Mouse (Mus musculus) B cell, adult 67 days (primary cell): ENCODE data around the gene Plekhg5. TPM values are rescaled to one million over a fixed set of nuclear protein-coding genes. Genes with fewer than 3 reads are reported as not detected.

Source experiments
- total RNA-seq, 2 experiments: library from RNA; stranded (reverse); gene quantifications; 4 replicates each; pipeline ENCODE4 v1.2.4; 2023

Plekhg5 gene
- total RNA-seq, result 1 to 10 TPM; 2.6 to 5.9 TPM

DNA sequence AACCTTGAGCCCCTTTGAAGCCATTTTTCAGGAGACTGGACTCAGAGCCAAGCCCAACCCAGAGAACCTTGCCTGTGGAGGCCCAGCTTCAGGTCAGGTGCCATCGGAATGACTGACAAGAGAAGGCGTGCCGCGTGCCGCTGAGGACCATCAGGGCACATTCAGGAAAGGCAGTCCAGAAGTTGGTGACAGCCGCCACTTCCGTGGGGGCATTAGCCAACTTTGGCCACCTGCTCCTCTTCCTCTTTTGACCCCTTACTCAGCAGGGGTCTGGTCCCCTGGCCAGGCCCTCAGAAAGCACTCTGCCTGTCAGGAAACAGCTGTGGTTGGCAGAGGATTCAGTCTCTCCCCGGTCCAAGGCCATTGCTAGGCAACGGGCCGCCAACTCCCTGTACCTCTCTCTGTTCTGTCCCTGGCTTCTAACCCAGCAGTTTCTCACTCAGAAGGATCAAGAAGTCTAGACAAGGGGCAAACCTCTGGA, at the start of gene Plekhg5:
Gene Plekhg5, plus strand, starts transcription at position 378 of the 481 bp plus-strand sequence.

DNA sequence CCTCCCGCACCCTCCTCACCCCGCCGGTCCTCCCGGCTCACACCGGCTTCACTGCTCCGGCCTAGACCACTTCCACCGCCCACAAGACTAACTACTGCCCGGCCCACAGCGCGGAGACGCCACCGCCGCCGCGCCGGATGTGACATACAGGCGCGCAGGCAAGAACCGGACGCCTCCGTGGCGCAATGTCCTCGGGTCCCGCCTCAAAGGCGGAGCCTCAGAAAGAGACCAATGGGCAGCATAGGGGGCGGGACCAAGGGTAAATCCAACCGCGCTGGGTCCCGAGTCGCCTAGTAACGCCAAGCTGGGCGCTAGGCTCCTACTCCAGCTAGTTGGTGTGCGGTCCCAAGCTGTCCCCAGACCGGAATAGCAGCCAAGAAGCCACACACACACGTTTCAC, 44.8 kb upstream of the Plekhg5 start, which contains the start of gene Zbtb48:
Gene Zbtb48, minus strand, starts transcription at position 148 of the 400 bp plus-strand sequence.

DNA sequence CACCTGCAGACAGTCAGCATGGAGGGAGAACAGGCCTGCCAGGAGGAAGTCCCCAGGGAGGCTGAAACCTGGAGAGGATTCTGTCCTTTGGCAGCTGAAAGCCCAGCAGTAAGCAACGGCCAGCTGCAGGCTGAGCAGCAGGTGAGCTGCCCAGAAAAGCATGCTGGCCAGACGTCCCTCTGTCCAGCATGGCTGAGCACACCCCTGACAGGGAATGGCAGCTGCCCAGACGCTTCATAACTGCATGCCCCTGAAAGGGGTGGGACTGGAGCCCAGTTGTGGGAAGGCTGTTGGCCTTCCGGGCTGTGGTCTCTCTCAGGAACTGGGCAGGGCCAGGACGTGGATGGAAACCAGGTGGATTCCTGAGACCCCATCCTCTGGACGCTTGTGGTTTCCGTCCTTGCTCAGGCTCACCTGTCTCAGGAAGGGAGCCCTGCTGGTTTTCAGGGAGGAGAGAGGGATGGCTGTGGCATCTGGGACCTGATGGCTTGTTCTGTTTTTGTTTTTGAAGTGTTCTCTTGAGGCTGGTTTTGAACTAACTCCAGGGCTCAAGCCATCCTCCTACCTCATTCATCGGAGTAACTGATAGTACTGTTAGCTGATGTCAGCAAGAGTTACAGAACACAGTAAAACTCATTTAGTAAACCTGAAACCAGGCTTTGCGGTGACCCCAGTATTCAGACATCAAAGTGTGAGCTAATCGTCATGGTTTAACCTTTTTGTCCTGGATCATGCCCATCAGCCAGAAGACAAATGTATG, 33.9 kb upstream of the Plekhg5 start, which contains the start of gene Tas1r1:
Gene Tas1r1, minus strand, starts transcription at position 344 of the 760 bp plus-strand sequence.

DNA sequence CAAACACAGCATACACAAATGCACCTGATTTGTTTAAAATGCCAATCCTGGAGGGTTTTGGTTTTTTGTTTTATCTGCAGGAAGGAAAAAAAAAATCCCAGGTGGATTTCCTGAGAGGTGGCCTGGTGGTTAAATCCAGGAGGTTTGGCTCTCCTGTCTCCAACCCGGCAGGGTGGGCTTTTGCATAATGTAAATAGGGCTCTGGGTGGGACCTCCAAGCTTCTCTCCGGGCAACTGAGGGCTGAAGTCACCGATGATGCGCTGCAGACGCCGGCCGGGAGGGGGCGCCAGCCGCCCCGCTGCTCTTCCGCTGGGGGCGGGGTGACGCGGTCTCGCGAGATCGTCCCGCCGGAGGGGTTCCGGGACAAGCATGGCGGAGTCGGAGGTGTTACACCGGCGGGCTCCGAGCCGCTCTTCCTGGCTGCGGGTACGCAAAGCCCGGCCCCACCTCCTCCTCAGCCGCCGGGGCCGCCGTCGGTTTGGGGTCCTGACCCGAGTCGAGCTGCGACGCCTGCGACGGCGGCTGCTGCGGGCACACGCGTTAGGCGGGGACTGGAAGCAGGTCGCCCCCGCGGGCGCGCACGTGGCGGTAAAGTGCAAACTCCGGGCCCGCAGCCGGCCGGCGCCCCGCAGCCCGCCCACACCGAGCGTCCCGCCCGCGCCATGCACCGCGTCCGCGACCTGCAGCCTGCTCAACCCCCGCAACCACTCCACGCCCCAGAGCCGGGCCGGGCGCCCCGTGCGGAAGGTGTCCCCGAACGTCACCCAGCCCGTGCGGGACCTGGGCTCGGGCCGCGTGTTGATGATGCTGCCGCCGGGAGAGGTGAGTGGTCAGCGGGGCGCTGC, 33.1 kb upstream of the Plekhg5 start, which contains the start of gene Nol9:
Gene Nol9, plus strand, starts transcription at position 337 of the 846 bp plus-strand sequence.

DNA sequence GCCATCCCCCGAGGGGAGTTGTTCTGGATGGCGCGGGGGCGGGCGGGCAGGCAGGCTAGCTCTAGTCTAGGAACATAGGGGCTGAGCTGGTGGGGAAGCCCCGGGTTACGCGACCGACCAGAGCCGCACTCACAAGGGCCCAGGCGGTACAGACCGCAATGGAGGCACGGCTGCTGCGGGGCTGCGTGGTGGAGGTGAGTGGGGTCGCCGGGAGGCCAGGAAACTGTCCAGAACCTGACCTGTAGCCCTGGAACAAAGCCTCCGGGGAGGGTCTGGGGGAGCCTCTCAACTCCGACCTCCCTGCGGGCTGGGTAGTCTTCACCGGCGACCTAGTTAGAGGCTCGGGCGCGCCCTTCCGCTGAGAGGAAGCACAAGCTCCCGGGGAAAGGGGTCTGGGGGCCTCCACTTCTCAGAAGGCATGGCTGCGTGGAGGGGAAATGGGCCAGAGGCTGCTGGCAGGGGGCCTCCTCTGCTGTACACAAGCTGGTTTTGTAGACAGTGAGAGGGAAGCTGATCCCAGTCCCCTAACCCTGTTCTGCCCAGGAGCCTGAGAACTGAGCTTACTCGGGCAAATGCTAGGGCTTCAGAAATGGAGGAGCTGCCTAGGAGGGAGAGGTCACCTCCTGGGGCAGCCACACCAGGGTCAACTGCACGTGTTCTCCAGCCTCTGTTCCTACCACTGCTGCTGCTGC, 43.8 kb downstream of the Plekhg5 start, which contains the start of gene Tnfrsf25:
Gene Tnfrsf25, plus strand, starts transcription at position 14 of the 692 bp plus-strand sequence.

DNA sequence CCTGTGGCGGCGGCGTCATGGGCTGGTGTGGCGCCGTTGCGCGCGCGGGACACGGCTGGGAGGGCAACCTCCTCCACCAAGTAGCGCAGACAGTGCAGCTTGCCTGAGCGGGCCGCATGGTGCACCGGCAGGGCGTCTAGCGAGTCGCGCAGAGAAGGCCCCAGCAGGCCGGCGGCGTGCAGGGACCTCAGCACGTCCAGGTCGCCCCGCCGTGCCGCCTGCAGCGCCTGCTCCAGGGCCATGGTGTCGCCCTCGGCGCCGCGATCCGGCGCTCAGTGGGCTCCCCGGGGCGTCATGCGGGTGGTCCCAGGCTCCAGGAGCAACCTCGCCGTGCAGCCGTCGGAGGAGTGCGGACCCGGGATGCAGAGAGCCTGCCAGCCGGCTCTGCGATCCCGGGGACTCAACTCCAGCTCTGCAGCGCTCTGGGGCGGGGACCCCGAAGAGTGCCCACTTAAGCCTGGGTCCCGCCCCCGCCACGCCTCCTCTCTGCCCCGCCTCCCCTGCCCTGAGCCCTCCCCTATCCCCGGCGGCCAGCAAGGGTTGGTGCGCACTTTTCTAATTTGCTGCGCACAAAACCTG, 79.8 kb downstream of the Plekhg5 start, which contains the start of gene Espn:
Gene Espn, minus strand, starts transcription at position 406 of the 579 bp plus-strand sequence.

DNA sequence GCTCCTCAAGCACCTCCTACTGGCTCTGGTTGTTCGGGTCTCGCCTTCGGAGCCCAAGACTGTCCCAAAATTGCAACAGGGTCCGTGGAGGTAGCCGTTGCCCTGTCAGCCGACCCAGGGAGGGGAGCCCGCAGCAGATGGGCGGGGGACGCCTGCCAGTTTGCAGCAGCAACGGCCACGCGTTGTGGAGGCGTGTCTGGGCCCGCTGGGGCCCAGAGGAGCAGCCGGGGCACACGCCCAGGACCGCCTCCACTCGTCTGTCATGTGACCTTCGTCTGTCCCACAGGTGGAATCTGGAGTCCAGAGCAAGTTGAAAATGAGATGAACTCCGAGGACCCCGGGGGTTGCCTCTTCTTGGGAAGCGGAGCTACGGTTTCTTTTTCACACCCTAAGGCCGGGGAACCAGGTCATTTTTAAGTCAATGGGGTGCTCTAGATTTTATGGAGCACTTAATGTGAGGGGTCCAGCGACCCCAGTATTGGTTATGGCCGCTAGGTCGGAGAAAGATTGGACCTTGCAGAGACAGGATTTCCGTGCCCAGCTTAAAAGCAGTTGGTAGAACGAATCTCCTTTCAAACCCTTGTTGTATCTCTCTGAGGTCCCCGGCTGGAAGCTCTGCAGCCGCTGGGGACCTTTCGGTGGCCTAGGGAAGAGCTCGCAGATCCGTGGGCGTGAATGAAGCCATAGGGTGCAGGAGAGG, 86.4 kb downstream of the Plekhg5 start, which contains the start of gene Hes2:
Gene Hes2, plus strand, starts transcription at position 283 of the 700 bp plus-strand sequence.

Other genes with a start within 250 kb of the Plekhg5 start
- 10 to 100 TPM; 33.4 to 50.5 TPM for gene Camta1, start 210.6 kb upstream of the Plekhg5 start, total RNA-seq
- 10 to 100 TPM; 68.8 to 88.4 TPM for gene Dnajc11, start 138.8 kb upstream of the Plekhg5 start, total RNA-seq
- 10 to 100 TPM; 41.3 to 41.7 TPM for gene Thap3, start 83.5 kb upstream of the Plekhg5 start, total RNA-seq
- gene Phf13, start 76.2 kb upstream of the Plekhg5 start, total RNA-seq, result 1 to 10 TPM; 6.5 to 6.8 TPM
- gene Klhl21, start 63.7 kb upstream of the Plekhg5 start, total RNA-seq, result 10 to 100 TPM; 18.8 to 20.2 TPM
- gene Zbtb48, start 44.8 kb upstream of the Plekhg5 start, total RNA-seq, result 10 to 100 TPM; 21.3 to 32.2 TPM
- under 1 TPM in 1 of 2 experiments, not detected in 1; 0.83 TPM for gene Tas1r1, start 33.9 kb upstream of the Plekhg5 start, total RNA-seq
- gene Nol9, start 33.2 kb upstream of the Plekhg5 start, total RNA-seq, result 10 to 100 TPM; 44.7 to 47.1 TPM
- gene Tnfrsf25, start 43.4 kb downstream of the Plekhg5 start, total RNA-seq, result under 1 TPM in 1 of 2 experiments, not detected in 1; 0.32 TPM
- 1 to 10 TPM; 1.3 to 1.6 TPM for gene Espn, start 79.9 kb downstream of the Plekhg5 start, total RNA-seq
- gene Hes2, start 86.4 kb downstream of the Plekhg5 start, total RNA-seq, result not detected
- gene Acot7, start 105.6 kb downstream of the Plekhg5 start, total RNA-seq, result 1 to 10 TPM; 3.8 to 5.5 TPM
- not detected for gene Gpr153, start 201.7 kb downstream of the Plekhg5 start, total RNA-seq
- not detected for gene Hes3, start 219.2 kb downstream of the Plekhg5 start, total RNA-seq
- 10 to 100 TPM; 35.4 to 40.8 TPM for gene Icmt, start 224.7 kb downstream of the Plekhg5 start, total RNA-seq
- gene Rnf207, start 246.5 kb downstream of the Plekhg5 start, total RNA-seq, result not detected